Mouse (Mus musculus) right cerebral cortex, postnatal 14 days (tissue): ENCODE results near the gene Rora.
"Not testable (repeated sequence)": the region's sequence is repeated elsewhere in the genome, so short reads cannot be mapped to it uniquely, and the experiment has no call there.

Experiments
- DNase-seq: peaks from one replicate; pipeline ENCODE4 v3.0.0; 2022

Gene Rora

DNA sequence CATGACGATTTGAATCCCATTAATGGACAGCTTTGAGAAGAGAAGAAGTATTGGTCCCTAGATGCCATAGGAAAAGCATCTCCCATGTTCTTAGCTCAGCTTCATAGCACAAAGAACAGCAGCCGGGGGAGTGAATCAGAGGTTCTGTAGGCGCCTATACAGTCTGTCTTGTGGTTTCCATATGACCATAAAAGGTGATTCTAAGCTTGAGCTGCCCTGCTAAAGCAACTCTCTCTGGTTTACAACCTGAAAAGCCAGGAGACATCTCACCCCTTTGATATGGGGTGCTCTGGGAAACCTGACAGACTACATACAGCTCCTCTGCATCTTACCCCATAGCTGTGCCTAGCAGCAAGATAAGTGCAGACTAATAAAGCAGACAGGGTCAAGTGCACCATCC lies 369.7 kb downstream of the Rora start:
- no peak for DNase-seq

- DNase-seq = no peak
Measured at GRCm38 (mm10) chr9:69028177-69028576, 374.6 kb downstream of the Rora start.

DNA sequence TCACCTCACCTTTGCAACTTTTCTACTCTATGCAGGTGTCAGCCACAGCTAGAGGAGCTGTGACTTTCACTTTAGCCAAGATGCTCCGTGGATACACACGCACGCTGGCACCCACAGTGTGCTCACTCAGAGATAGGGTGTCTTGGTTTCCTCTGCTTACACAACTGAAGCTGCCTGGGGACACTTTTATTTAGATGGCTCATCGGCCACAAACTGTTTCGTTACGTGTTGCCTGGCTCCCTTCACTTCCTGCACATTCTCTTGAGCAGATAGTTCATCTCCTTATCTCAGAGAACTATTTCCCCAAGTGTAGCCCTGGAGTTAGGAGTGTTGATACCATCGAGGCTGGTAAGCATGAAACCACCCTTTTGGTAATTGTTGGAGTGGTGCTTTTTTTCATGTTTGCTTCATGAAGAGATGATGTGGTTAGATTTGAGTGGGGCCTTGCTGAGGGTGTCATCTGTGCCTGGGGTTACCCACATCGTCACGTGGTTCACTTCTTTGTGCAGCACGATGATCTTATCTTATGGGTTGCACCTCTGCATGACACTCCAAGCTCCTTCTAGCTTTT lies 380.8 kb downstream of the Rora start:
- no peak for DNase-seq

GRCm38 (mm10) chr9:69035456-69035855 lies 381.9 kb downstream of the Rora start:
- no peak for DNase-seq

GRCm38 (mm10) chr9:69036296-69036695 lies 382.7 kb downstream of the Rora start:
- DNase-seq = no peak

DNA sequence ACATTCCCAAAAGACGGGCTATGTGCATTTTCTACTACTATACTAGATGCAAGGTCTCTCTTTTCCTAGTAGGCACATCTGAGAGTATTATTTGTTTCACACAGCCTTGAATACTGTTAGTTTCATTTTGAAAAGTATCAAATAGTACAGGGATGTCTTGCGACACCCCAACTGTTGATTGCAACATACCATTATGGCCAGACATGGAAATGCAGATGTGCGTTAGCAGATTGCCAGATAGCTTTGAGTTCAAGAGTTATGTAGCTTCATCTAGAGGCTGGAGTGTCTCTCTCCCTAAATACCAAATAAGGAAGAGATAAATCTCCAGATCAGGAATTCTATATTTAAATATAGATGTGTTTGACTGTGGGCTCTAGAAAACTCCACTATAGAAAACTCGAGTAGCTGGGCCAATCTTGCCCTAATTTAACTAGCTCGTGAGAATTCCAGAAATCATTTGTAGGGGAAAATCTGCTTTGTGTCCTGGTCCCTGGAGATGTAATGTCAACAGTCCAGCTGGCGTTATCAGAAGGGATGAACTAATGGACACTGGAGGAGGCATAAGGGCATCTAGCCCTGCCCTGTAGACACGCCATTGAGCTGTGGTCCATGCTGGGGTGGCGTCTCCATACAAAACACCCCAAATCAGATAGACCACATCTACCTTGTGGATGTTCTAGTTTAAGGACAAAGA lies 390.5 kb downstream of the Rora start:
- DNase-seq = no peak

GRCm38 (mm10) chr9:69044614-69045133 lies 391.1 kb downstream of the Rora start:
- no peak for DNase-seq

DNA sequence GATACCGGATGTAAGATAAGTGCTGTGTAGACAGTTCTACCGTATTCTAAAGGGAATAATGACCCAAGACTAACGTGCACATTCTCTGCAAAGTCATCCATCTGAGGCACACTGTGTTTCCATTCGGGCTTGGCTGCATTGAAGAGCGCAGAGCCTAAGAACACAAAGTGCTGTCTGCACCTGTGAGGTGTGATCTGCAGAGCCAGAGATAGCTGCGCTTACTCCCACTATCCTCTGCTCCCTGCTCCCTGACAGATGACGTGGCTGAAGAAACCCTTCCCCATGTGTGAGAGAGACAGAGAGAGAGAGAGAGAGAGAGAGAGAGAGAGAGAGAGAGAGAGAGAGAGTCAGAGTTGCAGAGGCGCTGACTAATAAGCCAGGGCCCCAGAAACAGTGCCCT lies 392.3 kb downstream of the Rora start:
- no peak for DNase-seq

GRCm38 (mm10) chr9:69050856-69051255 lies 397.3 kb downstream of the Rora start:
- no peak for DNase-seq

DNA sequence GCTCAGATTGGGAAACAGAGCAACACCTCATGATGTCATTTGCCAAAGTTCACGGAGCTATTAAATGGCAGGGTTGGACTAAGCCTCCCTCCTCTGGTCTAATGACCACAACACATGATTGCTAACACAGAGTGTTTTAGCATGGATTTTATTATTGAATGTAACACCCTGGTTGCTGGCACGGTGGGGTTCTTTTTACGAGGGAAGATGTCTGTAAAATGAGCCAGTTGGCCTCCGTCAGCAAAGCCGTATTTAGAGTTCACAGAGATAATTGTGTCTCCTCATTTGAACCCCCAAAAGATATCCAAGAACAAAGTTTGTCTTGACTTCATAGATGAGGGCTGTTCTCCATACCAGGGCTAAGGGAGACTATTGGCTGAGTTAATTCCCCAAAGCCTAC lies 398.3 kb downstream of the Rora start:
- DNase-seq = no peak

GRCm38 (mm10) chr9:69055302-69055701 lies 401.7 kb downstream of the Rora start:
- no peak for DNase-seq

DNA sequence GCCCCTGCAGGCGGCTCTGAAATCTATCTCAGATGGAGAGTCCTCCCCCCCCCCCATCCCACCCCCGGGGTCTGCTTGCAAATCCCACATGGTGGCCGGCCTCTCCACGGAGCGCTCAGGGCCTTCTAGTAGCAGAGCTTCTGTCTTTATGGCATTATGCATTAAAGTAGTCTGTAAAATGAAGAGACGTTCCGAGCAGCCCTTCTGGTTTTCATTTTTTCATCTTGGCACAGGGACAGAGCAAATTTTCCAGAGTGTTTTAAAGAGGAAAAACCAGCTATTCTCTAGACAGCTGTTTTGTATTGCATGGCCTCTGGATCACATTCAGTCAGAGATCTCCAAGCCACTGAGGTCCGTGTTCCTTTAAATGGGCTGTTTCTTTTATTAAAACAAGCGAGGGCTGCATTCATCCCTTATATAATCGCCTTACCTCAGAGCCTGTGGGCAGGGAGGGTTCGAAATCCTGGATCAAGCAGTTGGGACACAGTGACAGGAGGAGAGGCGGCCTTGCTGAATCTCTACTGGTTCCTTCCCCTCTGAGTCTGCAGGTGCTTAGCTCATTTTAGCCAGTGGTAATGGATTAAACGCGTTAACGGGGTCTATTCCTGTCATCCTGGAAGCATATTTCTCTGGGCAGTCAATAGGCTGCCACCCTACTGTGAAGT lies 417.7 kb downstream of the Rora start:
- DNase-seq = no peak

DNA sequence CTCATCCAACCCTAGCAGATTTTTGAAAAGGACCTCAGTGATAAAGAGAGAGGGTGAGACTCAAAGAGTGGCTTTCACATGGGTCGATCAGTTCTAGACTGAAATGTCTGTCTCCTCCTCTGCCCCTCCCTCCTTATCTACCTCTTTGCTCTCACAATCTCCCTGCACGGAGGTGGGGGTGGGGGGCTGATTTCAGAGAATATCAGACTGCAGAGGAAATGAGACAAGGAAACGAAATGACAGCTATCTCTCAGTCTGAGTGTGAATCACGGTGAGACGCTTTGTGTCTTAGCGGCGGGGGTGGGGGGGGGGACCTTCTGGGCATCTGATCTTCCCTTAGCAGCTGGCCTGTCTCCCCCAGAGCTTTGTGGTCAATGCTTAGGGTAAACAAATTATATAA lies 419.7 kb downstream of the Rora start:
- DNase-seq = no peak

- no peak for DNase-seq
Measured at GRCm38 (mm10) chr9:69084086-69084719, 430.6 kb downstream of the Rora start.

- DNase-seq = no peak
Measured at GRCm38 (mm10) chr9:69084720-69085661, 431.4 kb downstream of the Rora start.

DNA sequence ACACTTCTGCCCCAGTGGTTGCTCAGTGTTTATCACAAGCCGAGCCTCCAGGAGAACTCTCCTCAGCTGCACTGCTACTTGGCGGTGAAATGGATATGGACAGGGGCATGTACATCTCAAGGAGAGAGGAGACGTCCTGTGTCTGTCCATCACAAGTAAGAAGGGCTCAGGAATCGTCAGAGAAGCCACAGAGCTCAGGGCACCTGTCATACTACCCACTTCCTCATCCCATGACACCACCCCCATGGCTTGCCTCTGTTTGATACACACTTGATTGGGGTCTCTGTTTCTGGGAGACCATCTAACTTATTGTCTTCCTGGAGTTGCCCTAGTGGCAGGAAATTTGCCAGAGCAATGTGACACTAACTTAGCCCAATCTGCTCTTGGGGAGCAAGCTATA lies 433.3 kb downstream of the Rora start:
- DNase-seq = no peak

- DNase-seq = no peak
Measured at GRCm38 (mm10) chr9:69087325-69087724, 433.7 kb downstream of the Rora start.

DNA sequence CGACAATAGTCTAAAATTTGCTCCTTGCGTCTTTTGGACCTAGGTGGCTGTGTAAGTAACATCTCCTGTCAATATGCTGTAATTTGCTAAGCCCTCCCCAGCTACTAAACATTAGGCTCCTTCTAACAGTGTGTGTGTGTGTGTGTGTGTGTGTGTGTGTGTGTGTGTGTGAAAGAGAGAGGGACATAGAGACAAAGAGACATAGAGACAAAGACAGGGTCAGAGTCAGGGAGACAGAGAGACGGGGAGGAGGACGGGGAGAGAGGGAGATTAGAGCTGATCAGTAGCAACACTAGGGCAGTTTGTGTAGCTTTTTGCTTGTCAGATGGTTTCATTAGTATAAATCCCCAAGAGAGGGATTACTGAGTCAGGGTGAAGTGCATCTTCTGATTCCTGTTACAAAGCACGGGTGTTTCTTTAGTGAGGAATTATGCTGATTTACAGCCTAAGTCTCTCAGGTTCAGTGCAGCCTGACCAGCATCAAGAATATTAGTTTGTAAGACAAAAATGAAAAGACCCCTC lies 437.2 kb downstream of the Rora start:
- DNase-seq = no peak

GRCm38 (mm10) chr9:69092119-69093013 lies 438.8 kb downstream of the Rora start:
- DNase-seq = peak; percentile 23

- not testable (repeated sequence) for DNase-seq
Measured at GRCm38 (mm10) chr9:69100153-69100756, 446.7 kb downstream of the Rora start.

DNA sequence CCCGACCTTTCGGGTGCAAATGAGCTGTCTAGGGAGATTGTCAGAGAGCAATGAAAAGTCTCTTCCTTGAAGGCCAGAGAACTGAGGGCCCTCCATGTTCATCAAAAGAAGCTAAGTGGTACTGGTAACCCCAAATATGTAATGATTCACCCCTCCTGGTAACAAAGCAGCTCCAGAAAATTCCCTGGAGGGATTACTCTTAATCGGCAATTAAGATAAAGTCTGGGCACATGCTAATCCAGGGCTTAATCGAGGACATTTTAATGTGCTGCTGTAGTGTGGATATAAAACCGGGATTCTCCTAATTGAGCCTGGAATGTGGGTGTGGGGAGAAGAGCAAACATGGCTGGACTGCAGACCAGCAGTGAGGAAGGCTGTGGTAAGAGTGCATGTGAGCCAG lies 450.7 kb downstream of the Rora start:
- no peak for DNase-seq
